Mouse (Mus musculus) thymus, adult 2 months (tissue): Measurements from ENCODE around the gene Ap5s1.

ENCODE experiments used
- CTCF ChIP-seq: fragments of 200-500 bp; IDR thresholded peaks from 2 replicates; pipeline ENCODE4 v1.5.1; 2012; ENCODE audit warnings: mild to moderate bottlenecking, control low read depth, low read length, moderate library complexity, borderline replicate concordance; ENCODE audit not compliant: control insufficient read depth, poor library complexity, insufficient read depth; ENCODE audit errors: extremely low read depth
- POLR2A ChIP-seq: fragments of 200-500 bp; IDR thresholded peaks from 2 replicates; pipeline ENCODE4 v1.6.1; 2012; ENCODE audit warnings: mild to moderate bottlenecking, low read length, control low read depth, moderate library complexity; ENCODE audit not compliant: control insufficient read depth, poor library complexity, insufficient read depth; ENCODE audit errors: extremely low read depth

- no peak for TF ChIP-seq CTCF
- TF ChIP-seq POLR2A: no peak
Measured at GRCm38 (mm10) chr2:131204410-131204981, 2.4 kb upstream of the Ap5s1 start.
